Mouse (Mus musculus) cerebellum, adult 8-10 months (tissue): ENCODE measurements at regions not wholly inside any gene's neighbourhood (a gene's known extent, or its start where the extent isn't known, plus 50 kb on each side); places are given as distances from the start of the nearest gene placed in this dataset.

Experiments
- DNase-seq: peaks from one replicate; pipeline ENCODE4 v3.0.0; 2022

DNA sequence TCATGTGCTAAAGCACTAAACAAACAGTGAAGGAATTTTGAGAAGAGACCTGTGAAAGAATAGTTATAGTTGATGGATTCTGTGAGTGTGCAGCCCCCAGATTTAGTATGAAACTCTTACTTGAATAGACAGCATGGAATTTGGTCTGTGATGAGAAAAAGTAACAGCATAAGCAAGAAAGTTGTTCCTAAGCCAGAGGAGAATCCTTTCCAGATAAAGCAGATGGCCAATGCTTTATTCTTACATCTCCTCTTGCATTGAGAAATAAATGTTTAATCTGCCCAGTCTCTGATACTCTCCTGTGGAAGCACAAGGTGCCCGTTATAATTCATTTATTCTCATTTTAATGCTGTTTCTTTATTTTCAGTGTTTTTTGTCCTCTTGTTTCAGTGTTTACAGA is 263.5 kb downstream of the Tecrl start:
- no peak for DNase-seq

DNA sequence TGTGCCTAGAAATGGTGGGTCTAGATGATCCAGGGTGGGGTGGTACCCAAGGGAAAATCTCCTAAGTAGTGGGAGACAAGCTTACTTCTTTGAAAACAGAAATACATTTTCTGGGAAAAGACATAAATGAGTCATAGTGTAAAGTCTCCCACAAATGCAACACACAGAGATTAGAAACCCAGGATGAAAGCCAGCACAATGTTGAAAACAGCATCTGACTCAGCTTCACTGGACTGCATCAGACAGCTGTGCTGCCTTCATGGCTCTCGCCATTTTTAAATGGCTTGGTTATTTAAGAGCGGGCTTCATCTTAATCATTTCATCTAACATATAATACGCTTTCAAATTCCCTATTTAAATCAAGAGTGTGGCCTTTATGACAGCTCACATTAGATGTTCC is 300.2 kb downstream of the Tecrl start:
- DNase-seq = no peak

DNA sequence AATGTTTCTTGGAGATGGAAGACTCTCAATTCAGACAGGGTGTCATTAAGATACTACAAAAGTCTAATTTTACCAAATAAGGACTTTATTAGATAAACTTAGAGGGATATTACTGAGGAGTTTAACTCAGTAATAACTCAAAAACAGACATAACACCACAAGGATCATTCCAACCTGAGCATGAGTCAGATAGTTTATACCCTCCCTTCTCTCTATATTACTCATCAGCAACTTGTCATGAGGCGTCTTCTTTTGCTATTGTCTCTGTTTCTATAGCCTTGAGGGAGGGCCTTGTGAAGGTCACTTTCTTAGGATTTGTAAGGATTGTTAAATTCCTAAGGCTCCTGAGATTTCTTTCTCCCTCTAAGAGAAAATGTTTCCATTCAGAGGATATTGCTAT is 307.8 kb downstream of the Tecrl start:
- DNase-seq = no peak

DNA sequence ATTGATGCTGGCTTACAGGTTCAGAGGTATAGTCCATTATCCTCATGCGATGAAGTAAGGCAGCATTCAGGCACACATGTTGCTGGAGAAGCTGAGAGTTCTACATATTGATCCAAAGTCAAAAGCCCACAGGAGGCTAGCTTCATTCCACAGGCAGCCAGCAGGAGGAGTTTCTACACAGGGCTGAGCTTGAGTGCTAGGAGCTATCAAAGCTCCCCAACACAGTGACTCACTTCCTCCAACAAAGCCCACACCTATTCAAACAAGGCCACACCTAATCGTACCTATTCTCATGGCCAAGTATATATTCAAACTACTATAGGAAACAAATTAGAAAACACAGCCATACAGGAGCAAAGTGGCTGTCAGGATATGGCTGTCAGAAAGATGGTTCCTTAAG is 325.3 kb downstream of the Tecrl start:
- no peak for DNase-seq

DNA sequence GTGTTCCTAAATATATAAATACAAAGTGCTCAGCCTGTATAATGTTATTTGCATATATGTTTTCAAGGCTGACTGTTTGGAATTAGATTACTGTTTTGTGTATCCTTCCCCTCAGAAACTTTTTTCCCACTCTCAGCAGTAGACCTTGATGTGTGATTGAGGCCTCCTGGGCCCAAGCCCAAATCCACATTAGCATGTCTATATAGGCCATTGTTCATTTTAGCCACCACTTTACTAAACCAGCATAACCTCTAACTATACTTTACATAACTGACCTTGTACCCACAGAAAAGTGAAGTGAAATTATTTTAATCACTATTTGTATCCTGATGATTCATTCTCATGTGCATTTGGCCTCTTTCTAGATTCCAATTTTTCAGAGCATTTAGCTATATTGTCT is 349.0 kb downstream of the Tecrl start:
- DNase-seq = no peak

DNA sequence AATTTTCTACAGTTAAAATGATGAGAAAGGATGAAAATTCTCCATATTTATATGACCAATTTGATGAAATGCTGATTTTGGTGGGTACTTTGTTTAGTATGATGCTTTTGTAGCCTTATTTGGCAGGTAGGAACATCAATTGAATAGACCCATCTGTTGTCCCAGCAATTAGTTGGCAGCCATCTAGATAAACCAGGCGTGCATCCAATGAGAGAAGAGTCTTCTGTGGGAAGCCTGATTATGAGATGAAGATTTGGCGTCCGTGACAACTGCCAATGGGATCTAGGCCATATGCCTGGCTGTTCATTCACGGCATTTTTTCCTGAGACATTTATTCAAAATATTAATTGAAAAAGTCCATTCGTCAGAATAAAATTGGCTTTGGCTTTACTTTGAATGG is 365.9 kb downstream of the Tecrl start:
- DNase-seq = peak; percentile 92

DNA sequence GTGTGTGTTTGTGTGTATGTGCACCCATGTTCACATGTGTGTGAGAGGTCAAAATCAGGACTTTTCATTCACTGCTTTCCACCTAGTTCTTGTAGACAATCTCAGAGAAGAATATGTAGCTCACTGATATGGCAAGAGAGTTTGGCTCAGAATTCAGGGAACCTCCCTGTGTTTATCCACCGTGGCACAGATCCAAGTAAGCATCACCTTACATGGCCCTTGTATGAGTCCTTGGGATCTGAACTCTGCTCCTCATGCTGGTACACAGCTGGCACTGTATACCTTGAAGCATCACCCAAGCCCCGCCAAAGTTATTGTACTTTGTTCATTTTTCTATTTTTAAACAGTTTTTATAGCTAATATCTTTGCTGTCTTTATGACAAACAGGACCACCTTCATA is 385.7 kb downstream of the Tecrl start:
- DNase-seq = no peak

DNA sequence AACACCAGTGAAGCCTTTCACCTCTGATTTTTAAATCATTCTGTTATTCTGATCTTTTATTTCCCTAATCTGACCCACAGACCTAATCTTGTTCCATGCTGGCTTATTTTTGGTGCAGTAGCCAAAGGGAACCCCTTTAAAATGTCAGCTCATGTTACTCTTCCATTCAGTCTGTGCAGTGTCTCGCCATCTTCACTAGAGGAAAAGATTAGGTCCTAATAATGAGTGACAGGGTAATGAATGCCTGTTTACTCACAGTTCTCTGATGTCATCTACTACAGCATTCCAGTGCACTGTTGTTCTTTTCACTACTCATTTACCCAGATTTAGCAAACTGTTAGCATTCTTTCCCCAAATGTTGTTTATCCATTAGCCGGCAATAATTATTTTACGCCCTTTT is 388.2 kb downstream of the Tecrl start:
- no peak for DNase-seq

DNA sequence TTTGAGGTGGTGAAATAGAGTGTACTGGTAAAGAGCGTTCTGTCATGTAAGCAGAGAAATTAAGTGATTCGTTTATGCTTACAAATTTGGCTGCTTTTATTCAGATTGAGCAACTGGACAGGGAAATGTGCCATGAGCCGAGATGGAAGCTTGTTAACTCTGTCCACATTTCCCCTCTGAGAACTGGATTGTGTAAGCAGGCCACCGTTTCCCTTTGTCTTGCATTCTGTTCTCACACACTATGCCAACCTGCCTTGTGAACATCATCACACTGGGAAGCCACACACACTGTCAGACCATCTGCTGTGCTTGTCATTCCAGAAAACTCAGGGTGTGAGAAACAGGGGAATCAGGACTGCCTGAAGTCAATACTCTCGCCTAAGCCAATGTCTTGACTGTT is 388.8 kb downstream of the Tecrl start:
- peak; percentile 77 for DNase-seq

DNA sequence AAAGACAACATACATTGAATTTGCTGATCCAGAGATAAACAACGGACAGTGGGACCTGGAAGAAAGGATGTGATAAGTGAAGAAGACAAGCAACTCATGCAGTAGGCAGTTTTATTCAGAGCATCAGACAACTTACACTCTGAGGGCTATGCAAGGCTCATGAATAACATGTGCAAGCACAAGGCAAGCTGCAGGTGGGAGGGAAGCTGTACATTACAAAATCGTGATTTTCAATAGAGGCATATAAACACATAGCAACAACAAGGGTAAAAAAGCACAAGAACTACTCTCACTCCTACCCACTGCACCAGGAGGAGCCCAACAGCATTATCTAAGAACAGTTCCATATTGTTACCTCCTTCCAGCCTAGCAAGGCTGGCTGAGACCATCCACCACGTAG is 390.5 kb downstream of the Tecrl start:
- no peak for DNase-seq

DNA sequence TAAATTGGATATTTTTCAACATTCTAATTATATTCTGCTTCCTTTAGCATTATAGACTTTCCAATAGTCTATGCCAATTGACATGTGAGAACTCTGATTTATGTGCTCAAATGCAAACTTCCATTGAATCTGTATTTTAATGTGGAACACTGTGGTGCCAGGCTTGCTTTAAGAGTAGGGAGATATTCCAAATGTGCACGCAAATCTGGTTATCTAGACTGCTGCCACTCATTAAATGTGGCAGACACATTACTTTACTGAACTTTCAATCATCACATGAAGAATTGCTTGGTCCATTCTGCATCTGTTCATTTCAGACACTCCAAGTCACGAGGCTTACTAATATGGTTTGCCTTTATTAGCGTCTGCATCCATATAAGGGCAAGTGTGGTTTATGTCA is 399.0 kb downstream of the Tecrl start:
- DNase-seq = no peak

DNA sequence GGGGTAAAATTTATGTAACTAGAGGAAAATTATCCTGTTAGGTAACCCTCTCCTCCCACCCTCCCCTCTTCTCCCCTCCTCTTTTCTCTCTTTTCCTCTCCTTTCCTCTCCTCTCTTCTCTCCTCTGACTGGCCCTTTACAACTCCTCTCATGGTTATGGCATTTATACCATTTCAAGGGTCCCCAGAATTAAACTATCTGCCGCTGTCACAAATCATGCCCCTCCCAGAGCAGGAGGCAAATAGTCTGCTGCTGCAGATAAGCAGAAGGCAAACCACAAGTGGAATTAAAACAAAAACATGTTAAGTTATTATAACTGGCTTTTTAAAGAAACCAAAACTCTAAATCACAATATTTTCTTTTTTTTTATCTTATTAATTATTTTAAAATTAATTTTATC is 407.9 kb downstream of the Tecrl start:
- no peak for DNase-seq

DNA sequence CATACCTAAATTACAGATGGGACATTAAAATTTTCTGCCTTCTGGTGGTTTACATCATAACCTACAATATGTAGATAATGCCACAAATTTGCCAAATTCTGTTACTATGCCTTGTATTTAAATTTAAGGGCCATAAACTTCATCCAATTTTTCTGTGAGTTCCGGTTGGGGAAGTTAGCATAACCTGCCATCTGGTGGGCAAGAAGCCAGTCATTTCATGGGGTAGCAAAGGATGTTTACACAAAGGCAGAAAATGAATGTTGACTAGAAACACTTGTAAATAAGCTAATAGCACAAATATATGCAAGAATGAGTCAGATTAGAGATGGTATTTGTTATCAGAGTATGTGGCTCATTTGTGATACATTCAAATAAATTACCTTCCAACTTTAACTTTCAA is 415.2 kb downstream of the Tecrl start:
- no peak for DNase-seq

DNA sequence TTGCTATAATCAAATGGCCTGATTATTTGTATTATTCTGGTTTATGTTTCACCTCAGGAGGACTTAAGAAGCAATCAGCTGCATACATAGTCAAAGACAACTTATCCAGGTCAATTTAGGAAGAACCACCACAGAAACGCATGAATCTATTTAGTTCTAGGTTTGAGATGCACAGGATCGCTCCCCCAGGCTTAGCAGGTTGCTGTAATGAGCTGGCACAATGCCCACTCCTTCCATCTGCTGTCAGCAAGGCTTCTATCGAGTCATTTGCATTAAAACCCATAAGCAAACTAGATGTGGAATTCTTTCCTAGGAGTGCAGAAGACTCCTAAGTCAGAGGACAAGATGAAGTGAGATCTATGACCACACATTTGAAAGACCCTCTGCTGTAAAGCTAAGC is 455.6 kb downstream of the Tecrl start:
- DNase-seq = peak; percentile 61

DNA sequence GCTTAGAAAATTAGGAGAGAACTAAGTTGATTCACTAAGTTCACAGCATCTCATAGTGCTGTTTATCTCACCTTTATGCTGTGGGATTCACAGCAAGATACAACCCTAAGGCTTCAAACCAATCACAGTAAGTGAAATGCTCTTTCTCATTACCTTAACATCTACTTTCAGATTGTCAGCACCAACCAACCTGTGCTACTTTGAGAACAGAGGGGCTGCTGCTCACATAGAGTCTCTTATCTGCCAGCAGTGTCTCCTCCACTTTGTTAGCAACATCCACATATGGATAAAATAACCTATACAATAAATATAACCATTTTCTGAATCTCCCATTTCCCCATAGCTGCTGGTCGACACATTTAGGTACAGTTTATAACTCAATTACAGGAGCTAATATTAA is 456.1 kb downstream of the Tecrl start:
- peak; percentile 3 for DNase-seq

DNA sequence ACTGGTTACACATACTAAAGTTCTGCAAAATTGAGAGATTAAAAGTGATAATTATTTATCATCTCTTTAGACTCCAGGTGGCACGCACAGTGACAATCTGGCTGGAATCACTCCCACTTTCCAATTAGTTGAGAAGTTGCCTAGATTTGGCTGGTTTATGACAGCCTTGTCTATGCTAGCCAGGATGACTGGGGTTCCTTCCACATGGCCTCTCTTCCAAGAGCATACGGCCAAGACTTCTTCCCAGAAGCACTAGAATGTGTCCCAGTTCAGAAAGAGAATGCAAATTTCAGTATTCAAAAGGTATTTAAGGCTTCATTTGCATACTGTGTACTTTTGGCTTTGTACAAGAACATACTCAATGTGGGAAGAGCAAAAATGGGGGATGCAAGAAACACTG is 456.6 kb downstream of the Tecrl start:
- DNase-seq = peak; percentile 36

DNA sequence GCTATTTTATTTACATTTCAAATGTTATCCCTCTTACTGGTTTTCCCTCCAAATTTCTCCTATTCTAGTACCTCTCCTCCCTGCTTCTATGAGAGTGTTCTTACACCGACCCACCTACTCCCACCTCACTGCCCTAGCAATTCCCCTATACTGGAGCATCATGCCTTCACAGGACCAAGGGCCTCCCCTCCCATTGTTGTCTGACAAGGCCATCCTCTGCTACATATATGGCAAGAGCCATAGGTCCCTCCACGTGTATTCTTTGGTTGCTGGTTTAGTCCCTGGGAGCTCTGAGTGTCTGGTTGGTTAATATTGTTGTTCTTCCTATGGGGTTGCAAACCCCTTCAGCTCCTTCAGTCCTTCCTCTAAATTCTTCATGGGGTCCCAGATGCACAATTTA is 485.7 kb downstream of the Tecrl start:
- DNase-seq = no peak

DNA sequence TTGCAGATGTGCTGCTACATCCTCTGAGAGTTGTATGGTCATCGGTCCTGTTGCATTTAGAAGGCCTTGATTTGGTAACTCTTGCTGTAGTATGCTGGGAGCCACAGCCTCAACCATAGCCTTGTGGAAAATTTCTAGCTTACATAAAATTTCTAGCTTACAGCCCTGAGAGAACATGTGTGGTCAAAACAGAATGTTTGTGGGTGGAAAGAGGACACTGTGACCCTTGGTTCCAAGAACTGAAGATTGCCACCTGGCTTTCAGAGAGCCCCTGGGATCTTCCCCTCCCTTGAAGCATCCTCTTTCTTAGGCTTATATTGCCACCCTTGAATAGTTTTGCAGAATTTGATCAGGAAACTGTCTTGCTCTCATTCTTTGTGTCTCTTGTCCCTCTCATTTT is 490.6 kb downstream of the Tecrl start:
- DNase-seq = no peak

DNA sequence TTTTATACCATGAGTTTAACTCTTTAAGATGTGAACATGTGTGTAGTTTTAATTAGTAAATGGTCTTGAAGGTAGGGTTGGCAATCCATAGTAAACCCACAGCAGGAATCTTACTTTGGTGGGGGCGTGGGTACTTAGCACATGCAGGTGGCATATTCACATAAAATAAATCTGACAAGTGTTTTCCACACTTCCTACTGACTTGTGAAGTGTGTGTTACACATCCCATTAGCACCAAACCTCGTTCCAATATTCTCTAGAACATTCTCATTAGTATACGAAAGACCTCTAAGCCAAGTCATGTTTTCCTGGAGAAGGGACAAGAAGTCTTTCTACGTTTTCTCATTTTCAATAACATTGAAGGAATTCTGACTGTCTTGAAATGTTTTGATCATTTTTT is 529.7 kb downstream of the Tecrl start:
- DNase-seq = no peak

DNA sequence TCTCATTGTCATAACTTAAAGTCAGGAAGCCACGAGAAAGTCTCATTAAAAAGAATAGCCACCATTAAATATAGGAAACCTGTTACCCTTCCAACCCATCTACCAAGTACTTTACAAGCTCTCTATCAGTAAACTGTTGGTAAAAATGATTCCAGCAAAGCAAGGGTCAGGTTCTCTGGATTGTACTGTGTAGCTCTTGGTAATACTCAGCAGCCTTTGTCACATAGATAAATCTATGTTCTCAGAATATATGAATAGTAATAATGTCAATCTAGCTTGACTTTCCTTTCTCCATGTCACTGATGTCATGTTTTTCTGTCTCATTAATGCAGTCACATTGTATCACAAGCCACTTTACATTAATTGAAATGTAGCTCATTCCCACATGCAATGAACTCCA is 561.8 kb downstream of the Tecrl start:
- DNase-seq = no peak
